ENCODE assay signal across 22 mouse cellular contexts in genomic region chr2:70968305-70968704, GRCm38 (mm10).
DNase-seq lines count a peak whose midpoint lies in the region; ATAC-seq and TF ChIP-seq lines count a peak whose summit lies in the region.
"Had no signal": no experiment of that assay in that cellular context is flagged by ENCODE, and none has a peak within 500 bp of the region (broad histone marks: within the 10 kb centered on the region; RNA-seq: fewer than 3 reads in every experiment).

No protein-coding gene starts in this region.

- DNase-seq in gastrocnemius, adult 18-20 months (ENCODE audit: low spot score) = peak; percentile 21
- no peak for DNase-seq in gastrocnemius, postnatal 36 days
- DNase-seq in thymus, postnatal 25 days = no peak
- DNase-seq: adrenal gland, adult 2 months; adrenal gland, postnatal 36 days; cerebellum, adult 18-20 months; cerebellum, adult 9-11 months; cerebellum, postnatal 36 days; gastrocnemius, postnatal 25 days had no signal

- H3K4me1 ChIP-seq in heart, embryonic 16.5 days (ENCODE audit: control insufficient read depth, insufficient read depth, low read length) = peaks cover 5% of the 10 kb centered on the region; the same call in 1 of the 2 replicates
- peaks cover 18% of the 10 kb centered on the region for H3K4me1 ChIP-seq in heart, embryonic 12.5 days (replicated peaks)
- H3K4me1 ChIP-seq in bone marrow macrophage, adult 2 months (ENCODE audit: control insufficient read depth, insufficient read depth, low read length) = peaks cover 51% of the 10 kb centered on the region
- H3K4me1 ChIP-seq: embryonic facial prominence, embryonic 13.5 days; forebrain, embryonic 12.5 days; hindbrain, embryonic 10.5 days; intestine, embryonic 15.5 days had no signal

- H3K9me3 ChIP-seq in heart, embryonic 16.5 days (replicated peaks; ENCODE audit: control insufficient read depth, low read length) = no peaks in the 10 kb centered on the region
- no peaks in the 10 kb centered on the region for H3K9me3 ChIP-seq in heart, embryonic 12.5 days (replicated peaks)
- H3K9me3 ChIP-seq: embryonic facial prominence, embryonic 13.5 days; forebrain, embryonic 12.5 days; hindbrain, embryonic 10.5 days; intestine, embryonic 15.5 days had no signal

- H3K36me3 ChIP-seq in heart, embryonic 16.5 days (ENCODE audit: control insufficient read depth, insufficient read depth) = 0 out of 2 replicates have a peak, but pooled peaks cover 2% of the 10 kb centered on the region
- H3K36me3 ChIP-seq in heart, embryonic 12.5 days = peaks cover 4% of the 10 kb centered on the region; the same call in 1 of the 2 replicates
- H3K36me3 ChIP-seq: forebrain, embryonic 12.5 days; intestine, embryonic 15.5 days had no signal

- no peaks in the 10 kb centered on the region for H3K27me3 ChIP-seq in heart, embryonic 16.5 days (ENCODE audit: control insufficient read depth, insufficient read depth, low read length)
- no peaks in the 10 kb centered on the region for H3K27me3 ChIP-seq in heart, embryonic 12.5 days (replicated peaks)
- H3K27me3 ChIP-seq: CH12.LX; embryonic facial prominence, embryonic 13.5 days; forebrain, embryonic 12.5 days; intestine, embryonic 15.5 days; Patski had no signal

- H3K4me2 ChIP-seq in heart, embryonic 16.5 days (ENCODE audit: low read depth, low read length) = no peak overlapping the region
- H3K4me2 ChIP-seq in heart, embryonic 12.5 days = no peak overlapping the region
- H3K4me2 ChIP-seq: embryonic facial prominence, embryonic 13.5 days; forebrain, embryonic 12.5 days; hindbrain, embryonic 14.5 days; intestine, embryonic 15.5 days had no signal

- no peak overlapping the region for H3K9ac ChIP-seq in heart, embryonic 16.5 days (ENCODE audit: low read length)
- H3K9ac ChIP-seq in heart, embryonic 12.5 days = no peak overlapping the region
- H3K9ac ChIP-seq: embryonic facial prominence, embryonic 13.5 days; forebrain, embryonic 12.5 days; hindbrain, embryonic 14.5 days; intestine, embryonic 15.5 days had no signal

- WGBS in heart, embryonic 16.5 days = 58% methylated on average over 2 of the region's 2 CpGs
- 74% methylated on average over 2 of the region's 2 CpGs for whole genome bisulfite sequencing in heart, embryonic 12.5 days

- TF ChIP-seq CTCF in bone marrow macrophage, adult 2 months (IDR thresholded peaks at IDR 0.05; ENCODE audit: low read depth, low read length) = no peak

- no peak for ATAC-seq in heart, embryonic 16.5 days (replicated peaks; ENCODE audit: extremely low read depth, insufficient read depth, low FRiP score)
- no peak for ATAC-seq in heart, embryonic 12.5 days (ENCODE audit: insufficient number of reproducible peaks, low FRiP score)
- ATAC-seq in monocyte, adult 5-6 weeks (replicated peaks; ENCODE audit: insufficient number of reproducible peaks, low FRiP score, low TSS enrichment, poor library complexity, severe bottlenecking) = peak; percentile 29; the same call in 1 of the 2 replicates
- ATAC-seq in activated CD4-positive, CD25-positive, alpha-beta regulatory T cell, adult 4 months = no peak
- ATAC-seq: forebrain, embryonic 16.5 days; intestine, embryonic 15.5 days; Patski had no signal

- H3K27ac ChIP-seq in heart, embryonic 16.5 days (ENCODE audit: low read length) = 0 out of 2 replicates have a peak overlapping the region, but pooled peaks have one; percentile 0
- H3K27ac ChIP-seq in heart, embryonic 12.5 days (ENCODE audit: poor library complexity, severe bottlenecking) = no peak overlapping the region
- H3K27ac ChIP-seq in bone marrow macrophage, adult 2 months (ENCODE audit: insufficient read depth, low read depth, low read length) = peak overlapping the region; percentile 91
- H3K27ac ChIP-seq: embryonic facial prominence, embryonic 13.5 days; forebrain, embryonic 12.5 days; hindbrain, embryonic 10.5 days; hindbrain, embryonic 14.5 days; intestine, embryonic 15.5 days had no signal

- no peak overlapping the region for H3K4me3 ChIP-seq in heart, embryonic 16.5 days (ENCODE audit: low read length)
- H3K4me3 ChIP-seq in heart, embryonic 12.5 days = no peak overlapping the region
- H3K4me3 ChIP-seq in bone marrow macrophage, adult 2 months (ENCODE audit: insufficient read depth, low read length) = no peak overlapping the region
- H3K4me3 ChIP-seq: embryonic facial prominence, embryonic 13.5 days; forebrain, embryonic 12.5 days; hindbrain, embryonic 10.5 days; intestine, embryonic 15.5 days had no signal

- TF ChIP-seq POLR2A in bone marrow macrophage, adult 2 months (IDR thresholded peaks at IDR 0.05; ENCODE audit: borderline replicate concordance, low read depth, low read length) = no peak

- intact Hi-C loops in gastrocnemius, postnatal 36 days (cut with DNase I) = no loop called here
